Mouse (Mus musculus) left cerebral cortex, adult 8-10 months (tissue): ENCODE data around the gene Olfr695. TPM values are rescaled to one million over a fixed set of nuclear protein-coding genes. Genes with fewer than 3 reads are reported as not detected.
"Not testable (repeated sequence)": the region's sequence is repeated elsewhere in the genome, so short reads cannot be mapped to it uniquely, and the experiment has no call there.

Experiments
- DNase-seq, 2 experiments: peaks; one replicate each; pipeline ENCODE4 v3.0.0; 2022; ENCODE audit warnings: low spot score in 2 of 2
- total RNA-seq, 4 experiments: library from RNA; stranded (reverse); gene quantifications; 2 replicates each; pipeline ENCODE4 v1.2.4; 2022

Gene Olfr695
- total RNA-seq, result not detected

DNA sequence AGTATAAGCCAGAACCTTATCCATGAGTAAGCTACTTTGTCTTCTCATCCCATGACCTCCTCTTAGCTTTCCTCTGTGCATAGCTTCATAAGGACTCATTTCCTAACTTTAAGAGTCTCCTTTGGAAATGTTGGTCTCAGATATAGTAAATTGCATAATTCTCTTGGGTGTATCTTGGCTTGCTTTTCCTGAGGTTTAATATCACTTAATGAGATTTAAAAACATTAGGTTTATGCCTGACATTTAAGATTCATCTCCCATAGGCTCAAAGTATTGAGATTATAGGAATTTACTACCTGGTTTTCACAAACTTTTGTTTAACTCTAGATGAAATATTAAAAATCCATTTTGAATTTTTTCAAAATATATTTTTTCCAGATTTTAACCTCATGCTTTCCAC lies at the start of gene Olfr695:
Gene Olfr695, minus strand, starts transcription at position 101 of the 400 bp plus-strand sequence.
- DNase-seq, result no peak

DNA sequence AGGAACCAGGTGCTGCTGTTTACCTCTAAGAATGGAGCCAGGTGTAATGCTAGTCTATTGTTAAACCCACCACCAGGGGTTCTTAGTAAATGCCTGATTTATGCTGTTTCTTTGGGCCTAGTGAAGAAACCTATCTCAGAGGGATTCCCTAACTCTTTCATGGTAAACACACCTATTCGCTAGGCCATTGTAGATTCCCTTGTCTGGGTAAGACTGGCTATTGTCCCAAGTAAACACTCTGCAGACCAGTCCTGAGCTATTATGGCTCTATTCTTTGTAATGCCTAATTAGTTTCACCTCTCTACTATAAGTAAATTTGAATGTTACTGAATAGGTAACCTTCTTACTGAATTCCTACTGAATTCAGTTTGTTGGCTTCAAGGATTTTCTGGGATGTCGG lies 44.8 kb upstream of the Olfr695 start:
- DNase-seq, result not testable (repeated sequence)

- DNase-seq, result no peak
Measured at GRCm38 (mm10) chr7:106758800-106759199, 42.6 kb upstream of the Olfr695 start.

- no peak for DNase-seq
Measured at GRCm38 (mm10) chr7:106755297-106755696, 39.1 kb upstream of the Olfr695 start, which contains the start of gene Olfr698. Gene Olfr698 (minus strand): TSS chr7:106755397.

- no peak for DNase-seq
Measured at GRCm38 (mm10) chr7:106745811-106746210, 29.6 kb upstream of the Olfr695 start.

GRCm38 (mm10) chr7:106742343-106742742 lies 26.1 kb upstream of the Olfr695 start, which contains the start of gene Olfr697:
Gene Olfr697 (minus strand): TSS chr7:106742443.
- DNase-seq, result no peak

DNA sequence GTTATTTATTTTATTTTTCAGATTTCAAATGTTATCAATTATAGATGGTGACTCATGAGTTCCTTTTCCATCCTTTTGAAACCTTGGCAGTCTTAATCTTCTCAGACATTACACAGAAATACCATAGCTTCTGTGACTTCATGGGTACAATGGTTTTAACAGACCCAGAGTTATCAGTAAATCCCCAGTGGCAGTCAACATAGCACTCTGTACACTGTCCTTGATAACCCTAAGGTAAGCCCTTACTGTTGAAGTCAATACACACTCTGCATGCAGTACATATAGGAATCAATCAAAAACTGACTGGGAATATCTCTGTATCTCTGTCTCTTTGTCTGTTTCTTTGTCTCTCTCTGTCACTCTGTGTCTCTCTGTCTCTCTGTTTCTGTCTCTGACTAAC lies 20.8 kb upstream of the Olfr695 start:
- no peak for DNase-seq

DNA sequence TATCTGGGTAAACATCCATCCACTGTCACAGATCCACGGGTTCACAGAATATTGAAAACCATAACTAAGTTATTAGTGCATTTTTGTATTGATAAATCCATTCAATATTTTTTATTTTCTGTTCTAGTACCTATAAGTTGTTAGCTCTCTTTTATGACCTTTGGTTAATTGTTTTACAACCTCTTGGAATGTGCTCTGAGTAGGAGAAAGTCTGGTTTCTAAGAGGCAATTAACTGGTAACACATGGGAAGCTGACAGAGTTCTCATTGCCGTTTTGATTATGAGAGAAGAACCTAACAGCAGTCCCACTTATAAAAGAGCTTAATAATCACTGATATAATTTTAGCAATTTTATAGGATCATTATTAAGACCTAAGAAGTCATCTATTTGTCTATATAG lies 17.5 kb upstream of the Olfr695 start:
- no peak for DNase-seq

DNA sequence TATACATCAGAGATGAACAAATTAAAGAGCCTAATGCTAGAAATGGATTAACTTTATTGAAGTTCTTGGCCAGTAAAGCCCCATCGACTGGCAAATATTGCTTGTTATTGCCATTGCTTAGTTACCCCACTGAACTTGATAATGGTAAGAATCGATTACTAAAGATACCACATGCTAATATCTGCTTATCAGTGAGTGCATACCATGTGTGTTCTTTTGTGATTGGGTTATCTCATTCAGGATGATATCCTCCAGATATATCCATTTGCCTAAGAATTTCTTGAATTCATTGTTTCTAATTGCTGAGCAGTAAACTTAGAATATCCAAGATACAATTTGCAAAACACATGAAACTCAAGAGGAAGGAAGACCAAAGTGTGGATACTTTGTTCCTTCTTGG lies 9.5 kb upstream of the Olfr695 start:
- not testable (repeated sequence) for DNase-seq

DNA sequence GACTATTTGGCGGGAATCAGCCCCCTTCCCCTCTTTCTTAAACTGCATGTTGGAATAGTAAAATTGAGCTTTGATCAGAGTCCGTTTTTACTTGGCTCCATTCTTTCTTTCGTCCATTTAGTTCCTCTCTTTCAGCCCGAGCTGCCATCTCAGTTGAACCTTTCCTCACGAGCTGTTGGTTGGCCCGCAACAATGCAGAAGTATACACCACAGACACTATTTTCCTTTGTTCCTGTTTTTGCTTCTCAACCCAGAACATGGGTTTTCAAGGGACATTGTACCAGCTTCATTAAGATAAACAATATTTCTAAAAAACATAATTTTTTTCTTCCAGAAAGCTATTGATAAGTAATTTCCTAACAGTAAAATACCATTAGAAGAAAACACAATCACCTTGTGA lies 4.7 kb downstream of the Olfr695 start:
- no peak for DNase-seq

GRCm38 (mm10) chr7:106707705-106708104 lies 8.5 kb downstream of the Olfr695 start:
- DNase-seq, result not testable (repeated sequence)

- DNase-seq, result no peak
Measured at GRCm38 (mm10) chr7:106696891-106697290, 19.3 kb downstream of the Olfr695 start.

DNA sequence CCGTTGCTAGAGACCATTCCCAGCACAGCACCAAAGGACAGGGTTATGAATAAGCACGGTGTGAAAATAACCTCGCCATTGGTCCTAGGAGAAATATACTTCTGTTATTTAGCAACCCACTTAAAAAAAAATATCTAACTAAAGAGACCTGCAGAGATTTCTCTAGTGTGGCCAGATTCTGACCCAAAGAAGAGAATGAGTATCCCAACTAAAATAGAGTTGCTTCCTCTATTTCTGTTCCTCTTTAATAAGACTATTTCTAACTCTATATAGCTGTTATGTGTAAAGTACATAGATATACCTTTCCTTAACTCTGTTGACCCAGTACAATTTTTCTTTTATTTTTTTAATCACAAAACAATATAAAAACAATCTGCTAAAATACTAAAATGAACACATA lies 23.2 kb downstream of the Olfr695 start:
- no peak for DNase-seq

DNA sequence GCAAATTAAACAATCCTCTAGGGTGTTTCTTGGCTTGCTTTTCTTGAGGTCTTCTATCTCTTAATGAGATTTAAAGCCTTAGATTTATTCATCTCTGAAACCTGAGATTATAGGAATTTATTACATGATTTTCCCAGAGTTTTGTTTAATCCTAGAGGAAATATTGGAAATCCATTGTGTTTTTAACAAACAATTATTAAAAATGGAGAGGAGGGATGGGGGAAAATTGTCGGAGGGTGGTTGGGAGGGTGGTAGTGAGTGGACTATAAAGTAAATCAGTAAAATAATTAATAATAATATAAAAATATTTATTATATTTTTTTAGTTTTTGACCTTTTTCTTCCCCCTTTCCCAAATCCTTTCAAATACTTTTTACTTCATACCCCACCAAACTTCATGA lies 24.5 kb downstream of the Olfr695 start, which contains the start of gene Olfr694:
Gene Olfr694, minus strand, starts transcription at position 101 of the 400 bp plus-strand sequence.
- no peak for DNase-seq

DNA sequence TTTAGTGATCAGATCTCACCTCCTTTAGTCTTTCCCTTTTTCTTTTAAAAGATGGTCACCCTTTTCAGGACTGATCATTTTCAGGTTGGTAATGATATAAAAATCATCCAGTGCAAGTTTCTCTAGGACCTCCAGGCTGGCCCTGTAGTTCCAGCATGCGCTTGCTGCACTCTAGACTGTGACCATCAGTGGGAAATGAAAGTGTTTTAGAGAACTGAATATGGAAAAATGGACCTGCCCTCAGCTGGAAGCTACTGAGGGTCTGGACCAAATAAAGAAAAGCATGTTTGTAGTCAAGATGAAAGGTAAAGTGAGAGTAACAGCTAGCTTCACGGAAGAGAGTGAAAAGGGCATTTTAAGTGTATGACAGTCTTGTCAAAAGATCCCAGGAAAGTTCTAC lies 30.8 kb downstream of the Olfr695 start:
- no peak for DNase-seq

- no peak for DNase-seq
Measured at GRCm38 (mm10) chr7:106680484-106680883, 35.7 kb downstream of the Olfr695 start, which contains the start of gene Olfr693. Gene Olfr693 (minus strand): TSS chr7:106680584.

Other genes starting within 250 kb of the Olfr695 start
- gene Olfr693, start 35.8 kb downstream of the Olfr695 start, total RNA-seq, result not detected
- gene Olfr694, start 24.6 kb downstream of the Olfr695 start, total RNA-seq, result not detected
- not detected for gene Olfr697, start 26.0 kb upstream of the Olfr695 start, total RNA-seq
- gene Olfr698, start 39.0 kb upstream of the Olfr695 start, total RNA-seq, result under 1 TPM in 1 of 4 experiments, not detected in 3; 0.42 TPM
- not detected for gene Olfr699, start 76.8 kb upstream of the Olfr695 start, total RNA-seq
- gene Olfr700, start 92.4 kb upstream of the Olfr695 start, total RNA-seq, result not detected
- under 1 TPM in 1 of 4 experiments, not detected in 3; 0.07 TPM for gene Olfr701, start 97.7 kb upstream of the Olfr695 start, total RNA-seq
- gene Olfr702, start 117.5 kb upstream of the Olfr695 start, total RNA-seq, result not detected
- gene Olfr703, start 127.0 kb upstream of the Olfr695 start, total RNA-seq, result not detected
- not detected for gene Olfr704, start 146.8 kb upstream of the Olfr695 start, total RNA-seq
- gene Olfr705, start 160.5 kb upstream of the Olfr695 start, total RNA-seq, result not detected
- not detected for gene Olfr706, start 171.8 kb upstream of the Olfr695 start, total RNA-seq
- not detected for gene Olfr707, start 184.8 kb upstream of the Olfr695 start, total RNA-seq
- not detected for gene Olfr1532-ps1, start 191.6 kb upstream of the Olfr695 start, total RNA-seq
- gene Olfr709-ps1, start 215.8 kb upstream of the Olfr695 start, total RNA-seq, result under 1 TPM in 1 of 4 experiments, not detected in 3; 0.14 TPM
- gene Olfr710, start 231.9 kb upstream of the Olfr695 start, total RNA-seq, result not detected
- not detected for gene Olfr6, start 247.5 kb upstream of the Olfr695 start, total RNA-seq